Mouse (Mus musculus): ENCODE measurements at regions not wholly inside any gene's neighbourhood (a gene's known extent, or its start where the extent isn't known, plus 50 kb on each side); places are given as distances from the start of the nearest gene placed in this dataset.
A peak's percentile ranks its signal among the peaks of the same experiment; 100 is the strongest.
"Not testable (repeated sequence)": the region's sequence is repeated elsewhere in the genome, so short reads cannot be mapped to it uniquely, and the experiment has no call there.

GRCm38 (mm10) chr17:60966401-60966800 is 1914.7 kb downstream of the Efna5 start:
- H3K4me3 ChIP-seq (ENCODE audit: low read depth, low read length) = no peak overlapping the region
- no peak for ATAC-seq (replicated peaks; ENCODE audit: insufficient number of reproducible peaks, low FRiP score, low TSS enrichment, low read depth)

DNA sequence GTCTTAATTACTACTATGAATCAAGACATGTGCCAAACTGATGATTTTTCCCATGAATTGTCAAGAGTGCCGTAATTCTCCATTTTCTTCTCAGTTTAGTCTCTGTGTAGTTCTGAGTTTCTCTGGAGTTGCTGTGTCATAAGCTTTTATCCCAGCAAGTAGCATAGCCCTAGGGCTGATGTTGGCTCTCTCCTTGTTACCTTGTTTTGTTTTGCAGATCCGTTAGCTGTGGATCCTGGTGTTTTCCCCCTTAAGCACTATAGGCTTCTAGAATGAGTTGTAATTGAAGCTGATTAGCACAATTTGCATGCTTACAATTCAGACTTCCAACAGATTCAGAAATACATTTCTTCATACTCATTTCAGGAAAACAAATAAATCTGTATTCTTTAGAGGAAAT is 1915.5 kb downstream of the Efna5 start:
- Histone ChIP-seq H3K9me3 (replicated peaks; ENCODE audit: control insufficient read depth, low read length) (no peaks in the 10 kb centered on the region), H3K9ac (replicated peaks; ENCODE audit: low read length) (no peak overlapping the region), H3K27me3 (ENCODE audit: control insufficient read depth, insufficient read depth, low read length) (no peaks in the 10 kb centered on the region), H3K4me3 (ENCODE audit: low read depth, low read length) (no peak overlapping the region), H3K27ac (replicated peaks; ENCODE audit: low read depth, low read length) (no peak overlapping the region), H3K36me3 (replicated peaks; ENCODE audit: control insufficient read depth, insufficient read depth, low read depth, low read length) (no peaks in the 10 kb centered on the region), H3K4me2 (ENCODE audit: low read depth, low read length) (no peak overlapping the region), H3K4me1 (ENCODE audit: control insufficient read depth, insufficient read depth, low read length) (no peaks in the 10 kb centered on the region)
- ATAC-seq (replicated peaks; ENCODE audit: insufficient number of reproducible peaks, low FRiP score, low TSS enrichment, low read depth) (no peak), DNase-seq (ENCODE audit: low spot score) (no peak)
- 35% methylated on average over 2 of the region's 2 CpGs for WGBS

More at GRCm38 (mm10) chr17:60966401-60966800, 1914.7 kb downstream of the Efna5 start:
- H3K4me1 ChIP-seq (ENCODE audit: control insufficient read depth, insufficient read depth, low read length) = no peaks in the 10 kb centered on the region
- no peak overlapping the region for H3K9ac ChIP-seq (replicated peaks; ENCODE audit: low read length)
- no peaks in the 10 kb centered on the region for H3K36me3 ChIP-seq (replicated peaks; ENCODE audit: control insufficient read depth, insufficient read depth, low read depth, low read length)
- no peak overlapping the region for H3K4me2 ChIP-seq (ENCODE audit: low read depth, low read length)
- WGBS = 72% methylated on average over 1 of the region's 1 CpGs
- H3K27me3 ChIP-seq (ENCODE audit: control insufficient read depth, insufficient read depth, low read length) = no peaks in the 10 kb centered on the region
- no peak overlapping the region for H3K27ac ChIP-seq (replicated peaks; ENCODE audit: low read depth, low read length)
- H3K9me3 ChIP-seq (replicated peaks; ENCODE audit: control insufficient read depth, low read length) = no peaks in the 10 kb centered on the region
- DNase-seq (ENCODE audit: low spot score) = no peak

DNA sequence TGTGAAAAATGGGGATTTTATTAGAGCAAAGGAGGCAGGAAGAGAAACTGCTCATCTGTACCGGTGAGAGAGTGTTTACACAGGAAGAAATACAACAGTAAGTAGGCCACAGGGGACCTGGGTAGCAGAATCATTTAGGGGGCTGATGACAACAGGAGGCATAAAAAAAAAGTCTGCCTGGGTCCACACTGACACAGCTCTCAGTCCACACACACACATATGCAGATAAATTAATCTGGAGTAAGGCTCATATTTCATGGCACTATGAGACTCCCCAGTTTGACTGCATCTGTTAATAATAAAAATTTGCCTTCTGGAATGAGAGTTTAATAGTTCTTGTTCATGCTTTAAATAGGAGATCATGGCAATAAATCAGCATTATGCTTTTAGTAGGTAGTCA is 1929.7 kb downstream of the Efna5 start:
- no peaks in the 10 kb centered on the region for H3K4me1 ChIP-seq (ENCODE audit: control insufficient read depth, insufficient read depth, low read length)
- no peaks in the 10 kb centered on the region for H3K9me3 ChIP-seq (replicated peaks; ENCODE audit: control insufficient read depth, low read length)
- ATAC-seq (replicated peaks; ENCODE audit: insufficient number of reproducible peaks, low FRiP score, low TSS enrichment, low read depth) (no peak), DNase-seq (ENCODE audit: low spot score) (peak; percentile 31)
- H3K27me3 ChIP-seq (ENCODE audit: control insufficient read depth, insufficient read depth, low read length) = no peaks in the 10 kb centered on the region
- no peak overlapping the region for H3K27ac ChIP-seq (replicated peaks; ENCODE audit: low read depth, low read length)
- H3K36me3 ChIP-seq (replicated peaks; ENCODE audit: control insufficient read depth, insufficient read depth, low read depth, low read length) = no peaks in the 10 kb centered on the region
- no peak overlapping the region for H3K4me3 ChIP-seq (ENCODE audit: low read depth, low read length)
- H3K4me2 ChIP-seq (ENCODE audit: low read depth, low read length) = no peak overlapping the region
- H3K9ac ChIP-seq (replicated peaks; ENCODE audit: low read length) = no peak overlapping the region
- WGBS = 31% methylated on average over 1 of the region's 1 CpGs

DNA sequence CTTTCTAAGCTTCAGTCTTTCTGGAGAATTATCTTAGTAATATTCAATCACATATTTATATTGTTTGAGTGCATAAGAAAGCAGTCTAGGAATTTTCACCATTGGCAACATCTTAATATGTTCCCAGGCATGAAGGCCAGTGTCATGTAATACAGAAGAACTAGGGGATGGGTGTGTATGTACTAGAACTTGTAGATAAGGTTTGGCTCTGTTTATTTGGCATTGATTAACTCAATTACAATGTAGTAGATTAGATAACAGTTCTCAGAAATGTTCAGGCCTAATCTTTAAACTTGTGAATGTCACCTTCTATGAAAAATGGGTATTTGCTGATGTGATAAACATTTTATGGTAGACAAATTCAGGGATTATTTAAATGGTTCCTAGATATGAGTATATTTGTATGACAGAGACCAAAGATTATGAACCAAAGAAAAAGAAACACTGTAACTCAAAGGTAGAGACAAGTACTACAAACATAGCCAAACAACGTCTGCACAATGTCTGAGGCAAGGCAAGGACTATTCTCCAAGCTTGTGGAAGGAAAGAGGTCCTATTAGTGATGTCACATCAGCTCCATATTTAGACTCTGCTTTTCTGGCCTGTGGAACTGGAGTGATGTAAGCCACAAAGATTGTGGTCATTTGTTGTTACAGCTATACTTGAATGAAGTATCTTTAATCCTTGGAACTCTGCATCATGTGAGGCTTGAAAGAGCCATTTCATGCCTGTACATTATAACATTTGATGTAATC is 1924.8 kb upstream of the Nudt12 start:
- H3K4me2 ChIP-seq (ENCODE audit: low read depth, low read length) = no peak overlapping the region
- 55% methylated on average over 1 of the region's 1 CpGs for WGBS
- no peak overlapping the region for H3K9ac ChIP-seq (replicated peaks; ENCODE audit: low read length)
- no peaks in the 10 kb centered on the region for H3K36me3 ChIP-seq (replicated peaks; ENCODE audit: control insufficient read depth, insufficient read depth, low read depth, low read length)
- DNase-seq (ENCODE audit: low spot score) (no peak), ATAC-seq (replicated peaks; ENCODE audit: insufficient number of reproducible peaks, low FRiP score, low TSS enrichment, low read depth) (no peak)
- no peak overlapping the region for H3K4me3 ChIP-seq (ENCODE audit: low read depth, low read length)
- no peaks in the 10 kb centered on the region for H3K9me3 ChIP-seq (replicated peaks; ENCODE audit: control insufficient read depth, low read length)
- no peaks in the 10 kb centered on the region for H3K27me3 ChIP-seq (ENCODE audit: control insufficient read depth, insufficient read depth, low read length)
- no peak overlapping the region for H3K27ac ChIP-seq (replicated peaks; ENCODE audit: low read depth, low read length)
- H3K4me1 ChIP-seq (ENCODE audit: control insufficient read depth, insufficient read depth, low read length) = no peaks in the 10 kb centered on the region

DNA sequence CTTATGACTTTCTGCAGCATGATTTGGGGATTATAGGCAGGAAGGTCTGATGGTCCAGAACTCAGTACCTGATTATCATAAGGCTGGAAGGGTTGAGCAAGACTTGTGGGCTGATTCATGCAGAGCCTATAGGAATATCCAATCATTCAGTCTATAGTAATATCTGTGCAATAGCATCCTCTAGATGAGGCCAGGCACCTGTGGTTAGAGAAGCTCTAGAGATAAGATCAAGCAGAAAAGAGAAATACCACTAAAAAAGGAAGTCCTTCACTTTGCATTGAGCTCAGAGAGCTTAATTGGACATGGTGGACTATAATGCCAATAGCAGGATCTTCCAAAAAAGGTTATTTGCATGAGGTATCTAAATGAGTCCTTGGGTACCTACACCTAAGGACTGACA is 1921.1 kb upstream of the Nudt12 start:
- no peaks in the 10 kb centered on the region for H3K36me3 ChIP-seq (replicated peaks; ENCODE audit: control insufficient read depth, insufficient read depth, low read depth, low read length)

GRCm38 (mm10) chr17:60925822-60926383 is 1912.7 kb upstream of the Nudt12 start:
- Histone ChIP-seq H3K4me2 (ENCODE audit: low read depth, low read length) (no peak overlapping the region), H3K9me3 (replicated peaks; ENCODE audit: control insufficient read depth, low read length) (no peaks in the 10 kb centered on the region), H3K27me3 (ENCODE audit: control insufficient read depth, insufficient read depth, low read length) (no peaks in the 10 kb centered on the region), H3K27ac (replicated peaks; ENCODE audit: low read depth, low read length) (no peak overlapping the region), H3K4me3 (ENCODE audit: low read depth, low read length) (no peak overlapping the region), H3K4me1 (ENCODE audit: control insufficient read depth, insufficient read depth, low read length) (no peaks in the 10 kb centered on the region), H3K36me3 (replicated peaks; ENCODE audit: control insufficient read depth, insufficient read depth, low read depth, low read length) (no peaks in the 10 kb centered on the region), H3K9ac (replicated peaks; ENCODE audit: low read length) (no peak overlapping the region)
- ATAC-seq (replicated peaks; ENCODE audit: insufficient number of reproducible peaks, low FRiP score, low TSS enrichment, low read depth) = no peak
- DNase-seq (ENCODE audit: low spot score) = no peak
- 88% methylated on average over 13 of the region's 13 CpGs for WGBS

More for the DNA sequence above, 1921.1 kb upstream of the Nudt12 start:
- Histone ChIP-seq H3K27me3 (ENCODE audit: control insufficient read depth, insufficient read depth, low read length) (no peaks in the 10 kb centered on the region), H3K4me3 (ENCODE audit: low read depth, low read length) (no peak overlapping the region), H3K9ac (replicated peaks; ENCODE audit: low read length) (no peak overlapping the region), H3K9me3 (replicated peaks; ENCODE audit: control insufficient read depth, low read length) (no peaks in the 10 kb centered on the region), H3K4me2 (ENCODE audit: low read depth, low read length) (no peak overlapping the region), H3K4me1 (ENCODE audit: control insufficient read depth, insufficient read depth, low read length) (no peaks in the 10 kb centered on the region), H3K27ac (replicated peaks; ENCODE audit: low read depth, low read length) (no peak overlapping the region)
- DNase-seq (ENCODE audit: low spot score) = no peak
- ATAC-seq (replicated peaks; ENCODE audit: insufficient number of reproducible peaks, low FRiP score, low TSS enrichment, low read depth) = no peak

DNA sequence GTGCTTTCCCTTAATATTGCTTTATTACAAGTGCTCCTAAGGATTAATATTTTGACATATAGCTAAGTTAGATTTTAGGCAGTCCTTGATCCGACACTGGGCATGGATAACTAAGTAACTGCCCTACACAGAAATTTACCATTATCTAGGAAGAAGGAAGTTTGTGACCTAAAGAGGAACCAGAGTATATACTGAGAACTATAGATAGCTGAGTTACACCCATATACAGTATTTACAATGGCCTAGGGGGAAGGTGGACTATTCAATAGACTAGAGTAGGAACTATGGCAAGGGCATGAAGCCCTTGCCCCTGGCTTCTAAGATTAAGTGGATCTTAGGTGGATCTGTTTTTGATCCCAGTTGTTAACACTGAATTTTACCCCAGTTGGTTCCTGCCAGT is 1869.5 kb upstream of the Nudt12 start:
- H3K9me3 ChIP-seq (replicated peaks; ENCODE audit: control insufficient read depth, low read length); ATAC-seq (replicated peaks; ENCODE audit: insufficient number of reproducible peaks, low FRiP score, low TSS enrichment, low read depth); H3K27ac ChIP-seq (replicated peaks; ENCODE audit: low read depth, low read length); H3K36me3 ChIP-seq (replicated peaks; ENCODE audit: control insufficient read depth, insufficient read depth, low read depth, low read length); H3K4me3 ChIP-seq (ENCODE audit: low read depth, low read length); H3K4me1 ChIP-seq (ENCODE audit: control insufficient read depth, insufficient read depth, low read length); DNase-seq (ENCODE audit: low spot score); H3K4me2 ChIP-seq (ENCODE audit: low read depth, low read length); H3K9ac ChIP-seq (replicated peaks; ENCODE audit: low read length); H3K27me3 ChIP-seq (ENCODE audit: control insufficient read depth, insufficient read depth, low read length): not testable (repeated sequence)
- 94% methylated on average over 1 of the region's 1 CpGs for WGBS

- Histone ChIP-seq H3K27ac (replicated peaks; ENCODE audit: low read depth, low read length) (no peak overlapping the region), H3K36me3 (replicated peaks; ENCODE audit: control insufficient read depth, insufficient read depth, low read depth, low read length) (no peaks in the 10 kb centered on the region), H3K9ac (replicated peaks; ENCODE audit: low read length) (no peak overlapping the region), H3K27me3 (ENCODE audit: control insufficient read depth, insufficient read depth, low read length) (no peaks in the 10 kb centered on the region), H3K4me1 (ENCODE audit: control insufficient read depth, insufficient read depth, low read length) (no peaks in the 10 kb centered on the region), H3K9me3 (replicated peaks; ENCODE audit: control insufficient read depth, low read length) (no peaks in the 10 kb centered on the region), H3K4me3 (ENCODE audit: low read depth, low read length) (no peak overlapping the region), H3K4me2 (ENCODE audit: low read depth, low read length) (no peak overlapping the region)
- DNase-seq (ENCODE audit: low spot score) (no peak), ATAC-seq (replicated peaks; ENCODE audit: insufficient number of reproducible peaks, low FRiP score, low TSS enrichment, low read depth) (no peak)
- 91% methylated on average over 3 of the region's 3 CpGs for WGBS
Observed at GRCm38 (mm10) chr17:60857445-60857844, 1844.3 kb upstream of the Nudt12 start.

Measured in embryonic facial prominence, embryonic 11.5 days (tissue).